Mouse (Mus musculus): ENCODE data around the gene Gabbr1. TPM values are rescaled to one million over a fixed set of nuclear protein-coding genes. Genes with fewer than 3 reads are reported as not detected.

The Gabbr1 gene
- polyA plus RNA-seq, 1 experiment: 483 TPM

GRCm38 (mm10) chr17:37029162-37029561 lies 16.6 kb upstream of the Gabbr1 start:
- no peak for TF ChIP-seq CTCF (IDR thresholded peaks at IDR 0.05; ENCODE audit: extremely low read depth, insufficient read depth, low read length)
- TF ChIP-seq POLR2A (IDR thresholded peaks at IDR 0.05; ENCODE audit: extremely low read depth, insufficient read depth, low read length): no peak
- Histone ChIP-seq H3K4me1 (ENCODE audit: control insufficient read depth, insufficient read depth, low read length) (no peaks in the 10 kb centered on the region), H3K27ac (ENCODE audit: insufficient read depth, low read length) (no peak overlapping the region), H3K4me3 (ENCODE audit: insufficient read depth, low read length) (peak overlapping the region; percentile 42; the same call in 1 of the 2 replicates)

- TF ChIP-seq CTCF (IDR thresholded peaks at IDR 0.05; ENCODE audit: extremely low read depth, insufficient read depth, low read length): no peak
- TF ChIP-seq POLR2A (IDR thresholded peaks at IDR 0.05; ENCODE audit: extremely low read depth, insufficient read depth, low read length): no peak
- Histone ChIP-seq H3K4me3 (ENCODE audit: insufficient read depth, low read length) (no peak overlapping the region), H3K27ac (ENCODE audit: insufficient read depth, low read length) (no peak overlapping the region), H3K4me1 (ENCODE audit: control insufficient read depth, insufficient read depth, low read length) (no peaks in the 10 kb centered on the region)
These were observed 6.5 kb upstream of the Gabbr1 start for GRCm38 (mm10) chr17:37039127-37039894.

DNA sequence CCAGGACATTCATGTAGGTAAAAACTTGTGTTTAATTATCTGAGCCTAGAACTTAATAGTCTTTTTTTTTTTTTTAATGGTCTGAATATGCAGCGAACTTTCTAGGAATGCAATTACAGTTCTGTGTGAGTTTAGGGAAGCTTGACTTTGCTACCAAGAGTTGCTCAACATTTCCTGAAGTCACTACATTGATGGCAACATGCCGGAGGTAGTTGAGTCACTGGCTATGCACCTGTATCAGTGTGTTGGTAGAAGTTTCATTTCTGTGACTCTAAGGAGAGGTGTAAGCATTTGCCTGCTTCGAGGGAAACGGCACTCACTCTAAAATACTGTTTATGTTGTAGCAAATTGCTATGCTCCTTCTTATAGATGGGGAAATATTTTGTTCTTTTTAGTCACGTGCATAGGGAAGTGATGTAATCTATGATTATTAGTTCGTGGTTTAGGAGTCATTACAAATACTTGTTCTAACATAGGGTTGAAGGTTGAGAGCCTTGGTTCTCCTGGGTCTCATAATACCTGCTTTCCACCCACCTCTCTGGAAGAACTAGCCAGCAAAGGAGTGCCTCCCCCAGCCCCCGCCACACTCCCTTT lies 1.0 kb upstream of the Gabbr1 start:
- Histone ChIP-seq H3K4me3 (ENCODE audit: insufficient read depth, low read length) (peak overlapping the region; percentile 87), H3K4me1 (ENCODE audit: control insufficient read depth, insufficient read depth, low read length) (peaks cover 3% of the 10 kb centered on the region; the same call in 1 of the 2 replicates), H3K27ac (ENCODE audit: insufficient read depth, low read length) (peak overlapping the region; percentile 95; the same call in 1 of the 2 replicates)
- TF ChIP-seq CTCF (IDR thresholded peaks at IDR 0.05; ENCODE audit: extremely low read depth, insufficient read depth, low read length) (no peak), POLR2A (IDR thresholded peaks at IDR 0.05; ENCODE audit: extremely low read depth, insufficient read depth, low read length) (no peak)

GRCm38 (mm10) chr17:37046312-37047112 lies 746 bp downstream of the Gabbr1 start:
- Histone ChIP-seq H3K4me1 (ENCODE audit: control insufficient read depth, insufficient read depth, low read length) (peaks cover 3% of the 10 kb centered on the region; the same call in 1 of the 2 replicates), H3K27ac (ENCODE audit: insufficient read depth, low read length) (peak overlapping the region; percentile 94), H3K4me3 (ENCODE audit: insufficient read depth, low read length) (peak overlapping the region; percentile 87)
- TF ChIP-seq CTCF (IDR thresholded peaks at IDR 0.05; ENCODE audit: extremely low read depth, insufficient read depth, low read length) (peak; percentile 26; the same call in 1 of the 2 replicates), POLR2A (IDR thresholded peaks at IDR 0.05; ENCODE audit: extremely low read depth, insufficient read depth, low read length) (0 out of 2 replicates have a peak, but pooled peaks have one; percentile 11)

DNA sequence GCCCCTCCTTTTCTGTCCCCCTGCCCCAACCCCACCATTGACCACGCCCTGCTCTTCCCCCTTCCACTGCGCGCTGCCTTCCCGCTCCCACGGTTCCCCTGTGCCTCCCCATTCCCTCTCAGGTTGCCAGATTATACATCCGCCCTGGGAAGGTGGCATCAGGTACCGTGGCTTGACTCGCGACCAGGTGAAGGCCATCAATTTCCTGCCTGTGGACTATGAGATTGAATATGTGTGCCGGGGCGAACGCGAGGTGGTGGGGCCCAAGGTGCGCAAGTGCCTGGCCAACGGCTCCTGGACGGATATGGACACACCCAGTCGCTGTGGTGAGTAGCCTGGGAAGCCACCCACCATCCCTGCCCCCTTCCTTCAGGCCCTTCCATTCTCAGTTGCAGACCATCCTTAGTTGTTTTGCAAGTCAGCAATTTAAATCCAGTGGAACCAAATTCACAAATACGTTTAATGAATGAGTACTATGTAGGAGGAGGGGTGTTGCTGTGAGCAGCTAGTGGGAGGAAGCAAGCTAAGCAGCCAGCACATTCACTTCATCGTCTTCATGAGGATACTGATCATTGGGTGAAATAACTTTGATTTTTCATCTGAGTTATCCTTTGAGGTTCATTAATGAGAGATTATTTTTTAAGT lies 1.7 kb downstream of the Gabbr1 start:
- TF ChIP-seq POLR2A (IDR thresholded peaks at IDR 0.05; ENCODE audit: extremely low read depth, insufficient read depth, low read length) (no peak), CTCF (IDR thresholded peaks at IDR 0.05; ENCODE audit: extremely low read depth, insufficient read depth, low read length) (no peak)
- Histone ChIP-seq H3K27ac (ENCODE audit: insufficient read depth, low read length) (no peak overlapping the region), H3K4me1 (ENCODE audit: control insufficient read depth, insufficient read depth, low read length) (peaks cover 3% of the 10 kb centered on the region; the same call in 1 of the 2 replicates), H3K4me3 (ENCODE audit: insufficient read depth, low read length) (peak overlapping the region; percentile 87)

DNA sequence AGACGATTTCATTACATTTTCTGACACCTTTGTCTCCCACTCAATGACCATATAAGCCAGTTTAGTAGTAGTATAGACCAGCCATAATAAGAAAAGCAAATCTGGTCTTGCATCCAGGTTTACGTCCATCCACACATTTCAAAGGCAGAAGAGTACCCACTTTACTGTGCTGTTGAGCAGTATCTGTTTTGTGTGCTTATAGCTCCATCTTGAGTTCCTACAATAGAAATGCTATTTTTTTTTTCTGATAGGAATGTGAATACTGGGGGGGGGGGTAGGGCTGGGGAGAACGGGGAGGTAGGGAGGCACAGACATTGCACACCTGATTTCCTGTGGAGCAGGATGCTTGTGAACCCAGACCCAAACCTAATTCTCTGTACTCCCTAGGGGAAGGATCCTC lies 2.2 kb downstream of the Gabbr1 start:
- Histone ChIP-seq H3K4me1 (ENCODE audit: control insufficient read depth, insufficient read depth, low read length) (peaks cover 3% of the 10 kb centered on the region; the same call in 1 of the 2 replicates), H3K4me3 (ENCODE audit: insufficient read depth, low read length) (peak overlapping the region; percentile 87), H3K27ac (ENCODE audit: insufficient read depth, low read length) (no peak overlapping the region)
- TF ChIP-seq CTCF (IDR thresholded peaks at IDR 0.05; ENCODE audit: extremely low read depth, insufficient read depth, low read length) (peak; percentile 12; the same call in 1 of the 2 replicates), POLR2A (IDR thresholded peaks at IDR 0.05; ENCODE audit: extremely low read depth, insufficient read depth, low read length) (no peak)

DNA sequence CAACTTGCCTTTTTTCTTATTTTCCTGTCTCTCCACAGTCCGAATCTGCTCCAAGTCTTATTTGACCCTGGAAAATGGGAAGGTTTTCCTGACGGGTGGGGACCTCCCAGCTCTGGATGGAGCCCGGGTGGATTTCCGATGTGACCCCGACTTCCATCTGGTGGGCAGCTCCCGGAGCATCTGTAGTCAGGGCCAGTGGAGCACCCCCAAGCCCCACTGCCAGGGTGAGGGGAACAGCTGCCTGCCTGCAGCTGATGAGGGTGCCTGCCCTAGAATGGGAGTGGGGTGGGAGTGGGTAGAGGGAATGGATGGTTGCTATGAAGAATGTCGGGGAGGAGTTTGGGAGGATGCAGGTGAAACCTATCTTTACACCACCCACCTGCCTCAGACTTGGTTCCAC lies 2.6 kb downstream of the Gabbr1 start:
- Histone ChIP-seq H3K27ac (ENCODE audit: insufficient read depth, low read length) (no peak overlapping the region; the same call in 1 of the 2 replicates), H3K4me1 (ENCODE audit: control insufficient read depth, insufficient read depth, low read length) (peaks cover 4% of the 10 kb centered on the region; the same call in 1 of the 2 replicates), H3K4me3 (ENCODE audit: insufficient read depth, low read length) (peak overlapping the region; percentile 87)
- TF ChIP-seq POLR2A (IDR thresholded peaks at IDR 0.05; ENCODE audit: extremely low read depth, insufficient read depth, low read length): 0 out of 2 replicates have a peak, but pooled peaks have one; percentile 13
- no peak for TF ChIP-seq CTCF (IDR thresholded peaks at IDR 0.05; ENCODE audit: extremely low read depth, insufficient read depth, low read length)

GRCm38 (mm10) chr17:37049570-37050310 lies 4.0 kb downstream of the Gabbr1 start:
- Histone ChIP-seq H3K27ac (ENCODE audit: insufficient read depth, low read length) (peak overlapping the region; percentile 89), H3K4me3 (ENCODE audit: insufficient read depth, low read length) (peak overlapping the region; percentile 84), H3K4me1 (ENCODE audit: control insufficient read depth, insufficient read depth, low read length) (peaks cover 6% of the 10 kb centered on the region; the same call in 1 of the 2 replicates)
- TF ChIP-seq CTCF (IDR thresholded peaks at IDR 0.05; ENCODE audit: extremely low read depth, insufficient read depth, low read length) (peak; percentile 36), POLR2A (IDR thresholded peaks at IDR 0.05; ENCODE audit: extremely low read depth, insufficient read depth, low read length) (no peak; the same call in 1 of the 2 replicates)
